Comparison of ENCODE assay signal across 11 mouse cellular contexts in the genomic region with DNA sequence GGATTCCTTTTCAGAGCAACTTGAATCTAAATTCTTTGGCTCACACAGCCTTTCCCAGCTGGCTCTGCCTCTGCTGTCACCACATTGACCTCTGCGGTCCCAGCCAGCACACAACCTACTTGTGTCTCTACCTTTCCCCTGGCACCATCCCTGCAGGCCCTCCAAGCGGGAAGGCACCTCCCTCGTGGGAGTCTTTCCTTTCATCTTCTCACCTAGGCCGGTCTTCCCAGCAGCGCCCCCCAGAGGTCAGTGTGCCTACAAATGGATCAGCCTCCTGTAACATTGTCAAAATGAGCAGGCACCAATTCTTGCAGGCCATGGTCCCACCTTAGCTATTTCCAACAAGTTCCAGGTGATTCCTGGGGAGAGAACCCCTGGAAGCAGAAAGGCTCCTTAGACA.
DNase-seq lines count a peak whose midpoint lies in the region; TF ChIP-seq lines count a peak whose summit lies in the region.
"Had no signal": no experiment of that assay in that cellular context is flagged by ENCODE, and none has a peak within 500 bp of the region (broad histone marks: within the 10 kb centered on the region; RNA-seq: fewer than 3 reads in every experiment).

No protein-coding gene starts in this region.

- peak; percentile 34 for TF ChIP-seq CTCF in left cerebral cortex, adult 2 months (IDR thresholded peaks at IDR 0.05)
- peak; percentile 64 for TF ChIP-seq CTCF in E14TG2a.4 (conservative IDR thresholded peaks at IDR 0.05; ENCODE audit: low read length)

- no peak overlapping the region for H3K4me3 ChIP-seq in heart, embryonic 10.5 days
- H3K4me3 ChIP-seq in left cerebral cortex, adult 2 months, result no peak overlapping the region
- H3K4me3 ChIP-seq in E14TG2a.4 (replicated peaks; ENCODE audit: low read length), result no peak overlapping the region
- H3K4me3 ChIP-seq: embryonic facial prominence, embryonic 13.5 days; hindbrain, embryonic 12.5 days; liver, embryonic 13.5 days had no signal

- 0 out of 2 replicates have a peak, but pooled peaks cover 2% of the 10 kb centered on the region for H3K4me1 ChIP-seq in heart, embryonic 10.5 days
- H3K4me1 ChIP-seq in E14TG2a.4 (replicated peaks; ENCODE audit: low read depth, low read length), result peaks cover 17% of the 10 kb centered on the region
- H3K4me1 ChIP-seq: embryonic facial prominence, embryonic 13.5 days; liver, embryonic 13.5 days had no signal

- H3K27me3 ChIP-seq in heart, embryonic 10.5 days (ENCODE audit: insufficient read depth, poor library complexity, severe bottlenecking), result peaks cover 3% of the 10 kb centered on the region; the same call in 1 of the 2 replicates
- H3K27me3 ChIP-seq in E14TG2a.4 (ENCODE audit: insufficient read depth, low read length), result peaks cover 16% of the 10 kb centered on the region
- H3K27me3 ChIP-seq: embryonic facial prominence, embryonic 13.5 days; hindbrain, embryonic 12.5 days; liver, embryonic 13.5 days had no signal

- intact Hi-C loops in left cerebral cortex, adult 2 months (cut with DNase I), result no loop called here
- intact Hi-C loops in left cerebral cortex, postnatal 36 days (cut with DNase I), result no loop called here

- no peaks in the 10 kb centered on the region for H3K9me3 ChIP-seq in heart, embryonic 10.5 days
- H3K9me3 ChIP-seq in E14TG2a.4 (ENCODE audit: low read length), result no peaks in the 10 kb centered on the region
- H3K9me3 ChIP-seq: embryonic facial prominence, embryonic 13.5 days; hindbrain, embryonic 12.5 days; liver, embryonic 13.5 days had no signal

- H3K27ac ChIP-seq in heart, embryonic 10.5 days, result no peak overlapping the region
- H3K27ac ChIP-seq in left cerebral cortex, adult 2 months, result no peak overlapping the region
- H3K27ac ChIP-seq: embryonic facial prominence, embryonic 13.5 days; liver, embryonic 13.5 days had no signal

- DNase-seq in heart, adult 11 months, result peak; percentile 86
- DNase-seq in heart, embryonic 10.5 days (ENCODE audit: low spot score), result no peak
- DNase-seq in left cerebral cortex, adult 2 months (ENCODE audit: extremely low spot score in 1 of 2, low spot score in 2 of 2), result no peak
- no peak for DNase-seq in left cerebral cortex, postnatal 36 days (ENCODE audit: low spot score in 2 of 2)
- peak; percentile 66 for DNase-seq in R1 (ENCODE audit: low read depth, low spot score)
- no peak for DNase-seq in layer of hippocampus, adult 8-10 months (ENCODE audit: low spot score in 2 of 2)
- DNase-seq: liver, embryonic 13.5 days; thymus, postnatal 25 days had no signal

- WGBS in heart, embryonic 10.5 days, result 41% methylated on average over 5 of the region's 5 CpGs

- no peaks in the 10 kb centered on the region for H3K36me3 ChIP-seq in heart, embryonic 10.5 days
- no peaks in the 10 kb centered on the region for H3K36me3 ChIP-seq in E14TG2a.4 (ENCODE audit: insufficient read depth, low read length)
- H3K36me3 ChIP-seq: embryonic facial prominence, embryonic 13.5 days; liver, embryonic 13.5 days had no signal

Comparison
In these comparisons a context has a peak if more than half of its experiments do, and no peak if none do; other contexts are left out.
1. DNase-seq: peak in heart, adult 11 months (single experiment) and R1 (single experiment); none in heart, embryonic 10.5 days (single experiment), left cerebral cortex, adult 2 months (0 of 2), left cerebral cortex, postnatal 36 days (0 of 2) and layer of hippocampus, adult 8-10 months (0 of 2).